Mouse (Mus musculus): Measurements from ENCODE around the gene Dgkd. TPM values are rescaled to one million over a fixed set of nuclear protein-coding genes. Genes with fewer than 3 reads are reported as not detected.

Gene Dgkd
- polyA plus RNA-seq, 1 experiment from 2014 or later = 28.3 TPM

- DNase-seq (ENCODE audit: low spot score) (no peak), ATAC-seq (ENCODE audit: low FRiP score) (no peak)
- WGBS = 82% methylated on average over 11 of the region's 11 CpGs
- no peaks in the 10 kb centered on the region for H3K36me3 ChIP-seq (ENCODE audit: control insufficient read depth, insufficient read depth, low read length)
- no peak overlapping the region for H3K9ac ChIP-seq (ENCODE audit: low read depth, low read length)
- no peak overlapping the region for H3K4me2 ChIP-seq (replicated peaks; ENCODE audit: low read depth, low read length)
- no peaks in the 10 kb centered on the region for H3K4me1 ChIP-seq (replicated peaks; ENCODE audit: control insufficient read depth, insufficient read depth, low read length)
- H3K27ac ChIP-seq (ENCODE audit: low read depth, low read length) = no peak overlapping the region
- H3K9me3 ChIP-seq (ENCODE audit: control insufficient read depth, low read length) = no peaks in the 10 kb centered on the region
- no peaks in the 10 kb centered on the region for H3K27me3 ChIP-seq (ENCODE audit: control insufficient read depth, insufficient read depth, low read length)
- H3K4me3 ChIP-seq (ENCODE audit: low read depth, low read length) = no peak overlapping the region
These were observed 12.5 kb upstream of the Dgkd start for GRCm38 (mm10) chr1:87840411-87841208.

- 42% methylated on average over 2 of the region's 2 CpGs for WGBS
- Histone ChIP-seq H3K4me3 (ENCODE audit: low read depth, low read length) (no peak overlapping the region), H3K9me3 (ENCODE audit: control insufficient read depth, low read length) (no peaks in the 10 kb centered on the region), H3K27ac (ENCODE audit: low read depth, low read length) (no peak overlapping the region), H3K36me3 (ENCODE audit: control insufficient read depth, insufficient read depth, low read length) (no peaks in the 10 kb centered on the region), H3K27me3 (ENCODE audit: control insufficient read depth, insufficient read depth, low read length) (no peaks in the 10 kb centered on the region), H3K9ac (ENCODE audit: low read depth, low read length) (no peak overlapping the region), H3K4me2 (replicated peaks; ENCODE audit: low read depth, low read length) (no peak overlapping the region), H3K4me1 (replicated peaks; ENCODE audit: control insufficient read depth, insufficient read depth, low read length) (no peaks in the 10 kb centered on the region)
- ATAC-seq (ENCODE audit: low FRiP score) (no peak), DNase-seq (ENCODE audit: low spot score) (no peak)
These were observed 6.1 kb upstream of the Dgkd start for GRCm38 (mm10) chr1:87846801-87847474.

GRCm38 (mm10) chr1:87847475-87848168, 5.5 kb upstream of the Dgkd start:
- H3K9ac ChIP-seq (ENCODE audit: low read depth, low read length) = no peak overlapping the region
- ATAC-seq (ENCODE audit: low FRiP score) (no peak), DNase-seq (ENCODE audit: low spot score) (no peak)
- no peak overlapping the region for H3K27ac ChIP-seq (ENCODE audit: low read depth, low read length)
- 68% methylated on average over 4 of the region's 4 CpGs for WGBS
- no peak overlapping the region for H3K4me3 ChIP-seq (ENCODE audit: low read depth, low read length)
- no peak overlapping the region for H3K4me2 ChIP-seq (replicated peaks; ENCODE audit: low read depth, low read length)
- no peaks in the 10 kb centered on the region for H3K9me3 ChIP-seq (ENCODE audit: control insufficient read depth, low read length)
- H3K36me3 ChIP-seq (ENCODE audit: control insufficient read depth, insufficient read depth, low read length) = no peaks in the 10 kb centered on the region
- no peaks in the 10 kb centered on the region for H3K27me3 ChIP-seq (ENCODE audit: control insufficient read depth, insufficient read depth, low read length)
- no peaks in the 10 kb centered on the region for H3K4me1 ChIP-seq (replicated peaks; ENCODE audit: control insufficient read depth, insufficient read depth, low read length)

GRCm38 (mm10) chr1:87848237-87848996, 4.7 kb upstream of the Dgkd start:
- H3K36me3 ChIP-seq (ENCODE audit: control insufficient read depth, insufficient read depth, low read length) = no peaks in the 10 kb centered on the region
- H3K27me3 ChIP-seq (ENCODE audit: control insufficient read depth, insufficient read depth, low read length) = no peaks in the 10 kb centered on the region
- ATAC-seq (ENCODE audit: low FRiP score) (no peak), DNase-seq (ENCODE audit: low spot score) (no peak)
- H3K27ac ChIP-seq (ENCODE audit: low read depth, low read length) = no peak overlapping the region
- no peak overlapping the region for H3K9ac ChIP-seq (ENCODE audit: low read depth, low read length)
- no peaks in the 10 kb centered on the region for H3K9me3 ChIP-seq (ENCODE audit: control insufficient read depth, low read length)
- 64% methylated on average over 11 of the region's 11 CpGs for WGBS
- no peak overlapping the region for H3K4me3 ChIP-seq (ENCODE audit: low read depth, low read length)
- no peaks in the 10 kb centered on the region for H3K4me1 ChIP-seq (replicated peaks; ENCODE audit: control insufficient read depth, insufficient read depth, low read length)
- H3K4me2 ChIP-seq (replicated peaks; ENCODE audit: low read depth, low read length) = no peak overlapping the region

GRCm38 (mm10) chr1:87849278-87849677, 3.8 kb upstream of the Dgkd start:
- Histone ChIP-seq H3K27ac (ENCODE audit: low read depth, low read length) (no peak overlapping the region), H3K4me1 (replicated peaks; ENCODE audit: control insufficient read depth, insufficient read depth, low read length) (peaks cover under 1% of the 10 kb centered on the region; the same call in 1 of the 2 replicates), H3K36me3 (ENCODE audit: control insufficient read depth, insufficient read depth, low read length) (no peaks in the 10 kb centered on the region), H3K9ac (ENCODE audit: low read depth, low read length) (no peak overlapping the region), H3K27me3 (ENCODE audit: control insufficient read depth, insufficient read depth, low read length) (no peaks in the 10 kb centered on the region), H3K4me3 (ENCODE audit: low read depth, low read length) (no peak overlapping the region), H3K9me3 (ENCODE audit: control insufficient read depth, low read length) (no peaks in the 10 kb centered on the region), H3K4me2 (replicated peaks; ENCODE audit: low read depth, low read length) (no peak overlapping the region)
- no peak for DNase-seq (ENCODE audit: low spot score)
- ATAC-seq (ENCODE audit: low FRiP score) = no peak
- WGBS = 77% methylated on average over 5 of the region's 5 CpGs

GRCm38 (mm10) chr1:87851344-87851743, 1.7 kb upstream of the Dgkd start:
- Histone ChIP-seq H3K4me1 (replicated peaks; ENCODE audit: control insufficient read depth, insufficient read depth, low read length) (peaks cover 10% of the 10 kb centered on the region), H3K27ac (ENCODE audit: low read depth, low read length) (no peak overlapping the region), H3K4me2 (replicated peaks; ENCODE audit: low read depth, low read length) (no peak overlapping the region), H3K4me3 (ENCODE audit: low read depth, low read length) (no peak overlapping the region), H3K9ac (ENCODE audit: low read depth, low read length) (no peak overlapping the region), H3K27me3 (ENCODE audit: control insufficient read depth, insufficient read depth, low read length) (no peaks in the 10 kb centered on the region), H3K9me3 (ENCODE audit: control insufficient read depth, low read length) (no peaks in the 10 kb centered on the region), H3K36me3 (ENCODE audit: control insufficient read depth, insufficient read depth, low read length) (no peaks in the 10 kb centered on the region)
- 84% methylated on average over 3 of the region's 3 CpGs for WGBS
- DNase-seq (ENCODE audit: low spot score) = no peak
- no peak for ATAC-seq (ENCODE audit: low FRiP score)

- no peaks in the 10 kb centered on the region for H3K36me3 ChIP-seq (ENCODE audit: control insufficient read depth, insufficient read depth, low read length)
- H3K4me1 ChIP-seq (replicated peaks; ENCODE audit: control insufficient read depth, insufficient read depth, low read length) = peaks cover 10% of the 10 kb centered on the region
- DNase-seq (ENCODE audit: low spot score) (no peak), ATAC-seq (ENCODE audit: low FRiP score) (no peak)
- H3K9me3 ChIP-seq (ENCODE audit: control insufficient read depth, low read length) = no peaks in the 10 kb centered on the region
- peak overlapping the region; percentile 86 for H3K4me2 ChIP-seq (replicated peaks; ENCODE audit: low read depth, low read length)
- peak overlapping the region; percentile 98; the same call in 1 of the 2 replicates for H3K4me3 ChIP-seq (ENCODE audit: low read depth, low read length)
- WGBS = 56% methylated on average over 5 of the region's 5 CpGs
- H3K27me3 ChIP-seq (ENCODE audit: control insufficient read depth, insufficient read depth, low read length) = no peaks in the 10 kb centered on the region
- H3K27ac ChIP-seq (ENCODE audit: low read depth, low read length) = no peak overlapping the region
- H3K9ac ChIP-seq (ENCODE audit: low read depth, low read length) = no peak overlapping the region
These were observed 851 bp upstream of the Dgkd start for GRCm38 (mm10) chr1:87852081-87852790.
